Mouse (Mus musculus) brain, embryonic 14.5 days (tissue): Measurements from ENCODE around the gene Susd6.

ENCODE experiments used
- CTCF ChIP-seq: fragments of 200-500 bp; IDR thresholded peaks from 2 replicates; pipeline ENCODE4 v1.5.1; 2012; ENCODE audit warnings: inconsistent platforms, mild to moderate bottlenecking, moderate library complexity, borderline replicate concordance; ENCODE audit not compliant: insufficient read depth, insufficient read length; ENCODE audit errors: extremely low read depth
- POLR2A ChIP-seq: fragments of 200-500 bp; IDR thresholded peaks from 2 replicates; pipeline ENCODE4 v1.6.1; 2012; ENCODE audit warnings: mild to moderate bottlenecking, inconsistent platforms, borderline replicate concordance; ENCODE audit not compliant: poor library complexity, insufficient read depth, insufficient read length, severe bottlenecking; ENCODE audit errors: extremely low read depth

GRCm38 (mm10) chr12:80778188-80778936 lies 11.9 kb upstream of the Susd6 start:
- TF ChIP-seq POLR2A (no peak), CTCF (no peak)
